9 mouse cellular contexts compared by ENCODE assay signal in the genomic region with DNA sequence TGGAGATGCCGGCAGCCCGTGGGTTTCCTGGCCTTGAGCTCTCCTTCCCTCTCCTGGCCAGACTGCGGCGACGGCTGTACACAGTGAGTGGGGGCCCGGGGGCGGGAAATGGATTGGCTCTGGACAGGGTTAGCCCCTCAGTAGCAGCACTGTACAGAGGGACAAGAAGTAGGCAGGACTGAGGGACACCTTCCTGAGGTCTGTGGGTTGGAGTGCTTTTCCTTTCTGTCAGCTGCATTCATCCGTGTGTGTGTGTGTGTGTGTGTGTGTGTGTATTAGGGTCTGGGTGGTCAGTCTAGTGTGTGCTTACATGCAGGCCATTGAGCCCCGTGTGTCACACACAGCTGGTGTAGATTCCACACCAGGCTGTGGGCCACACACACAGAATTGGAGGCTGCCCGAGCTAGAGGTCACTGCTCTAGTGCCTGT. TPM values are rescaled to one million over a fixed set of nuclear protein-coding genes. Genes with fewer than 3 reads are reported as not detected.
DNase-seq lines count a peak whose midpoint lies in the region; TF ChIP-seq lines count a peak whose summit lies in the region.
"Had no signal": no experiment of that assay in that cellular context is flagged by ENCODE, and none has a peak within 500 bp of the region (broad histone marks: within the 10 kb centered on the region; RNA-seq: fewer than 3 reads in every experiment).

No protein-coding gene starts in this region.

- peak overlapping the region; percentile 16; the same call in 1 of the 2 replicates for H3K27ac ChIP-seq in testis, adult 2 months (ENCODE audit: control insufficient read depth, insufficient read depth, low read depth, low read length)
- H3K27ac ChIP-seq in limb, embryonic 10.5 days, result peak overlapping the region; percentile 79
- no peak overlapping the region; the same call in 1 of the 2 replicates for H3K27ac ChIP-seq in small intestine, adult 2 months (ENCODE audit: insufficient read depth, low read depth, low read length)
- H3K27ac ChIP-seq: liver, embryonic 14.5 days had no signal

- TF ChIP-seq POLR2A in testis, adult 2 months (IDR thresholded peaks at IDR 0.05; ENCODE audit: control insufficient read depth, low read depth, low read length), result no peak
- TF ChIP-seq POLR2A in small intestine, adult 2 months (IDR thresholded peaks at IDR 0.05; ENCODE audit: low read depth, low read length), result no peak

- no peaks in the 10 kb centered on the region for H3K27me3 ChIP-seq in testis, adult 2 months (ENCODE audit: control insufficient read depth, insufficient read depth, low read length)
- H3K27me3 ChIP-seq in limb, embryonic 10.5 days (ENCODE audit: low read depth, poor library complexity, severe bottlenecking), result no peaks in the 10 kb centered on the region
- no peaks in the 10 kb centered on the region for H3K27me3 ChIP-seq in small intestine, adult 2 months (ENCODE audit: control insufficient read depth, insufficient read depth, low read length)

- H3K4me3 ChIP-seq in testis, adult 2 months (ENCODE audit: control insufficient read depth, low read depth, low read length), result peak overlapping the region; percentile 30
- no peak overlapping the region for H3K4me3 ChIP-seq in limb, embryonic 10.5 days
- peak overlapping the region; percentile 19; the same call in 1 of the 2 replicates for H3K4me3 ChIP-seq in small intestine, adult 2 months (ENCODE audit: low read depth, low read length)

- peaks cover 12% of the 10 kb centered on the region for H3K4me1 ChIP-seq in testis, adult 2 months (ENCODE audit: control insufficient read depth, insufficient read depth, low read length)
- peaks cover 56% of the 10 kb centered on the region for H3K4me1 ChIP-seq in limb, embryonic 10.5 days
- H3K4me1 ChIP-seq in small intestine, adult 2 months (ENCODE audit: control insufficient read depth, insufficient read depth, insufficient read length, low read length), result peaks cover 14% of the 10 kb centered on the region

- no peaks in the 10 kb centered on the region for H3K9me3 ChIP-seq in limb, embryonic 10.5 days (replicated peaks)

- no peak for TF ChIP-seq CTCF in testis, adult 2 months (IDR thresholded peaks at IDR 0.05; ENCODE audit: control insufficient read depth, insufficient read depth, insufficient replicate concordance, low read depth, low read length)
- no peak for TF ChIP-seq CTCF in small intestine, adult 2 months (IDR thresholded peaks at IDR 0.05; ENCODE audit: extremely low read depth, insufficient read length, insufficient replicate concordance, low read depth, low read length)

- 75% methylated on average over 10 of the region's 10 CpGs for WGBS in limb, embryonic 10.5 days
- 73% methylated on average over 10 of the region's 10 CpGs for whole genome bisulfite sequencing in small intestine, adult 2 months

- peak; percentile 54 for DNase-seq in adrenal gland, postnatal 14 days
- no peak for DNase-seq in adrenal gland, adult 2 months
- no peak for DNase-seq in testis, postnatal 14 days (ENCODE audit: low spot score)
- DNase-seq in limb, embryonic 10.5 days (ENCODE audit: low spot score), result no peak
- no peak for DNase-seq in right cerebral cortex, adult 2 months (ENCODE audit: low spot score in 2 of 2)
- no peak for DNase-seq in frontal cortex, postnatal 14 days (ENCODE audit: low spot score in 2 of 2)

- no peaks in the 10 kb centered on the region for H3K36me3 ChIP-seq in testis, adult 2 months (ENCODE audit: control insufficient read depth, insufficient read depth, low read length)
- H3K36me3 ChIP-seq in limb, embryonic 10.5 days, result peaks cover 21% of the 10 kb centered on the region
- H3K36me3 ChIP-seq in small intestine, adult 2 months (ENCODE audit: control insufficient read depth, insufficient read depth, low read length), result no peaks in the 10 kb centered on the region

RNA-seq across cellular contexts. Expression of gene Tnk2, which starts 17.8 kb away (rescaled TPM):
- total RNA-seq in adrenal gland, postnatal 14 days (2021), result 48.5 and 55.4 TPM in 2 replicates
- 10 to 100 TPM; 26.5 to 47.4 TPM for total RNA-seq in adrenal gland, adult 2 months (2021)
- 100 and 110 TPM in 2 replicates for polyA plus RNA-seq in adrenal gland, adult 2 months (2012; rRNA removed)
- polyA plus RNA-seq in testis, adult 2 months (2012; rRNA removed), result 21.4 and 23.4 TPM in 2 replicates
- polyA plus RNA-seq in limb, embryonic 10.5 days (2016; fragmentation: Nextera tagmentation; extraction: Ambion mirVana), result 11.2 and 12.0 TPM in 2 replicates
- 57.5 and 97.6 TPM in 2 replicates for polyA plus RNA-seq in small intestine, adult 2 months (2012; rRNA removed)

RNA-seq across cellular contexts. Expression of gene Tfrc, which starts 52.8 kb away (rescaled TPM):
- 181 and 285 TPM in 2 replicates for total RNA-seq in adrenal gland, postnatal 14 days (2021)
- 10 to 100 TPM; 25.5 to 62.9 TPM for total RNA-seq in adrenal gland, adult 2 months (2021)
- 0.99 and 1.2 TPM in 2 replicates for polyA plus RNA-seq in adrenal gland, adult 2 months (2012; rRNA removed)
- polyA plus RNA-seq in testis, adult 2 months (2012; rRNA removed), result 3.7 and 5.5 TPM in 2 replicates
- polyA plus RNA-seq in limb, embryonic 10.5 days (2016; fragmentation: Nextera tagmentation; extraction: Ambion mirVana), result 55.9 and 56.9 TPM in 2 replicates
- 1.9 and 3.0 TPM in 2 replicates for polyA plus RNA-seq in small intestine, adult 2 months (2012; rRNA removed)
